Comparison of ENCODE assay signal across 28 mouse cellular contexts in the genomic region with DNA sequence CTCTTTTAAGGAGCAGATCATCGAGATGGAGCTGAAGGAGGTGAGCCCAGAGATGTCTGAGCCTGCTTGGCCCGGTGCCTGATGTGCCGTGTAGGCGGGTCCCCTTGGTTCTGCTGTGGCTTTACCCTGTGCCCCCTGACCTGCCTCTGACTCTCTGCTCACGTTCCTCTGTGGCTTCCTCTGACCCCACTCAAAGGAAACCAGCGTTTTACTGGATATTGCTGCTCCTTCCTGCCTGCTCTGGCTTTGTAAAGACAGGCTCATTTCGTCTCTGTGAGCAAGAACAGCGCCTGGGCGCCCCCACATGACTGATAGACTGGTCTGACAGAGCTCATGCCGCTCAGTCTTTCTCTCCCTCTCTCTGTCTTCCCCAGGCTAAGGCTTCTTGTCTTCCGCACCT. TPM values are rescaled to one million over a fixed set of nuclear protein-coding genes. Genes with fewer than 3 reads are reported as not detected.
DNase-seq lines count a peak whose midpoint lies in the region; ATAC-seq and TF ChIP-seq lines count a peak whose summit lies in the region.
"Had no signal": no experiment of that assay in that cellular context is flagged by ENCODE, and none has a peak within 500 bp of the region (broad histone marks: within the 10 kb centered on the region; RNA-seq: fewer than 3 reads in every experiment).

No protein-coding gene starts in this region.

- no peak overlapping the region for H3K27ac ChIP-seq in kidney, embryonic 16.5 days (ENCODE audit: low read length)
- no peak overlapping the region for H3K27ac ChIP-seq in liver, postnatal 0 days (ENCODE audit: low read depth)
- H3K27ac ChIP-seq in brown adipose tissue, adult 24 weeks (replicated peaks; ENCODE audit: low read depth, low read length), result peak overlapping the region; percentile 35; the same call in 1 of the 2 replicates
- H3K27ac ChIP-seq: embryonic facial prominence, embryonic 13.5 days; forebrain, embryonic 12.5 days; heart, embryonic 15.5 days; hindbrain, embryonic 10.5 days; intestine, embryonic 15.5 days; limb, embryonic 12.5 days; midbrain, embryonic 10.5 days; stomach, embryonic 15.5 days had no signal

- H3K4me3 ChIP-seq in kidney, embryonic 16.5 days (ENCODE audit: low read length), result no peak overlapping the region
- H3K4me3 ChIP-seq in liver, postnatal 0 days (ENCODE audit: low read depth, low read length), result no peak overlapping the region
- no peak overlapping the region for H3K4me3 ChIP-seq in brown adipose tissue, adult 24 weeks (ENCODE audit: insufficient read depth, low read depth, low read length)
- H3K4me3 ChIP-seq: embryonic facial prominence, embryonic 13.5 days; erythroblast, embryonic 14.5 days; forebrain, embryonic 12.5 days; heart, embryonic 15.5 days; hindbrain, embryonic 10.5 days; intestine, embryonic 15.5 days; limb, embryonic 12.5 days; midbrain, embryonic 10.5 days; stomach, embryonic 15.5 days had no signal

- H3K27me3 ChIP-seq in kidney, embryonic 16.5 days (ENCODE audit: insufficient read depth, low read length), result no peaks in the 10 kb centered on the region
- no peaks in the 10 kb centered on the region for H3K27me3 ChIP-seq in liver, postnatal 0 days (ENCODE audit: insufficient read depth, low read length)
- H3K27me3 ChIP-seq: embryonic facial prominence, embryonic 13.5 days; forebrain, embryonic 12.5 days; heart, embryonic 15.5 days; intestine, embryonic 15.5 days; limb, embryonic 12.5 days; stomach, embryonic 15.5 days had no signal

- peak; percentile 52 for DNase-seq in kidney, postnatal 10 days
- DNase-seq in liver, postnatal 0 days, result no peak
- no peak for DNase-seq in liver
- no peak for DNase-seq in layer of hippocampus, adult 11-12 months (ENCODE audit: low spot score)
- DNase-seq: adrenal gland, adult 8-10 months; cerebellum, adult 2 months; cerebellum, postnatal 25 days; embryo, embryonic 11 days; gastrocnemius, postnatal 36 days; layer of hippocampus, postnatal 36 days; right cerebral cortex, postnatal 4 days; thymus, adult 18-20 months; thymus, postnatal 4 days had no signal

- TF ChIP-seq EP300 in liver, postnatal 0 days (IDR thresholded peaks at IDR 0.05; ENCODE audit: low read depth), result no peak

- no peaks in the 10 kb centered on the region for H3K4me1 ChIP-seq in kidney, embryonic 16.5 days (ENCODE audit: insufficient read depth, low read length)
- H3K4me1 ChIP-seq in liver, postnatal 0 days (ENCODE audit: insufficient read depth), result no peaks in the 10 kb centered on the region
- no peaks in the 10 kb centered on the region for H3K4me1 ChIP-seq in brown adipose tissue, adult 24 weeks (ENCODE audit: control insufficient read depth, insufficient read depth, insufficient read length, low read length)
- H3K4me1 ChIP-seq: embryonic facial prominence, embryonic 13.5 days; forebrain, embryonic 12.5 days; hindbrain, embryonic 10.5 days; intestine, embryonic 15.5 days; limb, embryonic 12.5 days; midbrain, embryonic 10.5 days; stomach, embryonic 15.5 days had no signal

- peak; percentile 23 for TF ChIP-seq CTCF in liver, postnatal 0 days (IDR thresholded peaks at IDR 0.05; ENCODE audit: low read depth)

- H3K9ac ChIP-seq in kidney, embryonic 16.5 days (replicated peaks; ENCODE audit: low read length), result no peak overlapping the region
- no peak overlapping the region for H3K9ac ChIP-seq in liver, postnatal 0 days (replicated peaks)
- H3K9ac ChIP-seq: forebrain, embryonic 12.5 days; heart, embryonic 15.5 days; intestine, embryonic 15.5 days; limb, embryonic 12.5 days; stomach, embryonic 15.5 days had no signal

- 69% methylated on average over 11 of the region's 11 CpGs for WGBS in kidney, embryonic 16.5 days
- WGBS in liver, postnatal 0 days (ENCODE audit: insufficient replicate concordance), result 46% methylated on average over 11 of the region's 11 CpGs

- peaks cover 87% of the 10 kb centered on the region for H3K36me3 ChIP-seq in kidney, embryonic 16.5 days (ENCODE audit: insufficient read depth, low read length)
- H3K36me3 ChIP-seq in liver, postnatal 0 days (replicated peaks; ENCODE audit: insufficient read depth, low read length), result peaks cover 80% of the 10 kb centered on the region

- H3K9me3 ChIP-seq in kidney, embryonic 16.5 days (ENCODE audit: low read length), result no peaks in the 10 kb centered on the region
- H3K9me3 ChIP-seq in liver, postnatal 0 days (ENCODE audit: low read length), result no peaks in the 10 kb centered on the region
- H3K9me3 ChIP-seq: embryonic facial prominence, embryonic 13.5 days; forebrain, embryonic 12.5 days; heart, embryonic 15.5 days; hindbrain, embryonic 10.5 days; intestine, embryonic 15.5 days; limb, embryonic 12.5 days; midbrain, embryonic 10.5 days; stomach, embryonic 15.5 days had no signal

- H3K4me2 ChIP-seq in kidney, embryonic 16.5 days (replicated peaks; ENCODE audit: low read depth, low read length), result no peak overlapping the region
- no peak overlapping the region for H3K4me2 ChIP-seq in liver, postnatal 0 days (ENCODE audit: low read depth, low read length)
- H3K4me2 ChIP-seq: embryonic facial prominence, embryonic 13.5 days; forebrain, embryonic 12.5 days; heart, embryonic 15.5 days; intestine, embryonic 15.5 days; limb, embryonic 12.5 days; stomach, embryonic 15.5 days had no signal

- no peak for ATAC-seq in kidney, embryonic 16.5 days (ENCODE audit: low FRiP score, low TSS enrichment)
- no peak for ATAC-seq in liver, postnatal 0 days
- ATAC-seq in megakaryocyte progenitor cell, adult 5-6 weeks (replicated peaks; ENCODE audit: poor library complexity), result peak; percentile 62
- ATAC-seq: activated CD4-positive, CD25-positive, alpha-beta regulatory T cell, adult 4 months; hindbrain, embryonic 16.5 days; intestine, embryonic 15.5 days; midbrain, embryonic 16.5 days had no signal

RNA-seq across cellular contexts. Expression of a gene that starts 26.0 kb away (rescaled TPM):
- 44.3 and 48.8 TPM in 2 replicates for polyA plus RNA-seq in kidney, embryonic 16.5 days (2015; fragmentation: Nextera tagmentation; extraction: Ambion mirVana)
- 7.7 and 10.3 TPM in 2 replicates for polyA plus RNA-seq in liver, postnatal 0 days (2015; fragmentation: Nextera tagmentation; extraction: Ambion mirVana)
- polyA plus RNA-seq in brown adipose tissue, adult 24 weeks (2012; ENCODE audit: insufficient read depth, insufficient read length, missing spikeins), result 9.9 and 15.0 TPM in 2 replicates
- total RNA-seq in megakaryocyte progenitor cell, adult 5-6 weeks (2015), result 17.5 and 17.7 TPM in 2 replicates
- 33.2 and 35.3 TPM in 2 replicates for total RNA-seq in megakaryocyte progenitor cell, adult 5-6 weeks (2017)

RNA-seq across cellular contexts. Expression of a gene that starts 31.8 kb away (rescaled TPM):
- polyA plus RNA-seq in kidney, embryonic 16.5 days (2015; fragmentation: Nextera tagmentation; extraction: Ambion mirVana), result 1,527 and 1,553 TPM in 2 replicates
- 793 and 822 TPM in 2 replicates for polyA plus RNA-seq in liver, postnatal 0 days (2015; fragmentation: Nextera tagmentation; extraction: Ambion mirVana)
- polyA plus RNA-seq in brown adipose tissue, adult 24 weeks (2012; ENCODE audit: insufficient read depth, insufficient read length, missing spikeins), result 575 and 685 TPM in 2 replicates
- 3,223 and 3,257 TPM in 2 replicates for total RNA-seq in megakaryocyte progenitor cell, adult 5-6 weeks (2015)
- total RNA-seq in megakaryocyte progenitor cell, adult 5-6 weeks (2017), result 1,603 and 2,013 TPM in 2 replicates

RNA-seq across cellular contexts. Expression of a gene that starts 40.7 kb away (rescaled TPM):
- polyA plus RNA-seq in kidney, embryonic 16.5 days (2015; fragmentation: Nextera tagmentation; extraction: Ambion mirVana), result 5.8 and 10.7 TPM in 2 replicates
- 7.6 and 8.6 TPM in 2 replicates for polyA plus RNA-seq in liver, postnatal 0 days (2015; fragmentation: Nextera tagmentation; extraction: Ambion mirVana)
- 20.9 and 29.4 TPM in 2 replicates for polyA plus RNA-seq in brown adipose tissue, adult 24 weeks (2012; ENCODE audit: insufficient read depth, insufficient read length, missing spikeins)
- total RNA-seq in megakaryocyte progenitor cell, adult 5-6 weeks (2015), result 24.7 and 25.2 TPM in 2 replicates
- 22.8 and 28.8 TPM in 2 replicates for total RNA-seq in megakaryocyte progenitor cell, adult 5-6 weeks (2017)
